Mouse (Mus musculus): ENCODE data around the gene Ugt2a1. TPM values are rescaled to one million over a fixed set of nuclear protein-coding genes. Genes with fewer than 3 reads are reported as not detected.
"Not testable (repeated sequence)": the region's sequence is repeated elsewhere in the genome, so short reads cannot be mapped to it uniquely, and the experiment has no call there.

Ugt2a1 gene
- polyA plus RNA-seq, 1 experiment from 2014 or later, result not detected

GRCm38 (mm10) chr5:87457701-87458100 lies 33.0 kb downstream of the Ugt2a1 start:
- Histone ChIP-seq H3K27me3 (no peaks in the 10 kb centered on the region), H3K9ac (no peak overlapping the region), H3K4me2 (no peak overlapping the region), H3K4me3 (no peak overlapping the region), H3K9me3 (no peaks in the 10 kb centered on the region), H3K27ac (no peak overlapping the region), H3K36me3 (no peaks in the 10 kb centered on the region), H3K4me1 (no peaks in the 10 kb centered on the region)
- no peak for ATAC-seq (ENCODE audit: insufficient number of reproducible peaks, low FRiP score, low TSS enrichment, low read depth)

GRCm38 (mm10) chr5:87456216-87456850 lies 34.3 kb downstream of the Ugt2a1 start:
- Histone ChIP-seq H3K9me3 (no peaks in the 10 kb centered on the region), H3K27me3 (no peaks in the 10 kb centered on the region), H3K4me2 (no peak overlapping the region), H3K4me1 (no peaks in the 10 kb centered on the region), H3K27ac (no peak overlapping the region), H3K36me3 (no peaks in the 10 kb centered on the region), H3K4me3 (no peak overlapping the region), H3K9ac (no peak overlapping the region)
- 84% methylated on average over 3 of the region's 3 CpGs for WGBS
- ATAC-seq (ENCODE audit: insufficient number of reproducible peaks, low FRiP score, low TSS enrichment, low read depth), result no peak

DNA sequence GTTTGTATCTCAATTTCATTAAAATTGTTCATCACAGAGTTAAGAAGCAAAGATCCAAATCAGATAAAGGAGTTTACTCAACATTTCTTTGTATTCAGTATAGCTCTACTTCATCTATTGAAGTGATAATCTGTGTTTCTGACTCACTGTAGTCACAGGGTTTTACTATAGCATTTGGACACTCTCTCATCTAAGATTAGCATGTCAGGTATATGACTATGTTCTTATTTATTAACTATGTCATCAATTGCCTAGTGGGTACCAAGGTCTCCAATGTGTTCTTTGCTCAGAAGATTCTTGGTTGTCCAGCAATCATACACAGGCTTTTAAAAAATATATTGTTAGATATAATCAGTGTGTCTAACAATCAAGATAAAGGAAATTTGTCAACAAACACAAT lies 35.2 kb downstream of the Ugt2a1 start:
- H3K4me1 ChIP-seq, result no peaks in the 10 kb centered on the region
- no peaks in the 10 kb centered on the region for H3K9me3 ChIP-seq
- no peak overlapping the region for H3K27ac ChIP-seq
- no peaks in the 10 kb centered on the region for H3K27me3 ChIP-seq
- no peak overlapping the region for H3K4me3 ChIP-seq
- no peak overlapping the region for H3K4me2 ChIP-seq
- no peak overlapping the region for H3K9ac ChIP-seq
- H3K36me3 ChIP-seq, result no peaks in the 10 kb centered on the region
- no peak for ATAC-seq (ENCODE audit: insufficient number of reproducible peaks, low FRiP score, low TSS enrichment, low read depth)

DNA sequence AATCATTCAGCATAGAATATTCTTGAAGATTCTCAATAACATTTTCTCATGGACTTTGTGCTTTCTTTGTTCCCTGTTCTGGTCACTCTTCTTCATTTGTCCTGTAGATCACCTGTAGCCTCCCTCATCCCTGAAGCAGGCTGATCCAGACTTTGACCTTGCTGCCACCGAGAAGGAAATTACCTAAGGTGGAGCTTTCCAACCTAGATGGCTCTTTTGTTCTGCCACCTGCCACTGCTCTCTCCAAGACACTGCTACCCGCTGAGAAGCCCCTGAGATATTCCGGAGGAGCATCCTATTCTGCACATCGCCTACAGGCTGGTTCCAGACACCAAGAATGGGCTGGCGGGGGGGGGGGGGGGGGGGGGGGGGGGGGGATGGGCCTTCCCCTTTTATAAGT lies 38.2 kb downstream of the Ugt2a1 start:
- not testable (repeated sequence) for H3K27me3 ChIP-seq; H3K4me1 ChIP-seq; H3K9ac ChIP-seq; H3K27ac ChIP-seq; ATAC-seq (ENCODE audit: insufficient number of reproducible peaks, low FRiP score, low TSS enrichment, low read depth); H3K4me3 ChIP-seq; H3K9me3 ChIP-seq; H3K36me3 ChIP-seq; H3K4me2 ChIP-seq
- WGBS, result 78% methylated on average over 4 of the region's 5 CpGs

DNA sequence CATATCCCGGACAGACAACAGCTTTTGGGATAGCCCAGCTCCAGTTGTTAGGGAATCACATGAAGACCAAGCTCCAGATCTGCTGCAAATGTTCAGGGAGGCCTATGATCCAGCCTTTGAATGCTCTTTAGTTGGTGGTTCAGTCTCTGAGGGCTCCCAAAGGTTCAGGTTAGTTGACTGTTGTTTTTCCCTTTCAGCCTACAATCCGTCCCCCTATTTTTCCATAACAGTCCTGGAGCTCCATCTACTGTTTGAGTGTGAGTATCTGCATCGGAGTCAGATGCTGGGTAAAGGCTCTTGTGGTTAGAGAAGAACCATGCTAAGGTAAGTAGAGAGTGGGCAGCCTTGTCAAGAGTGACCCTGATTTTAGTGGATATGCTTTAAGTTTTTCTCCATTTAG lies 54.4 kb downstream of the Ugt2a1 start:
- no peak overlapping the region for H3K27ac ChIP-seq
- H3K4me3 ChIP-seq, result no peak overlapping the region
- WGBS, result 38% methylated on average over 3 of the region's 3 CpGs
- no peak overlapping the region for H3K4me2 ChIP-seq
- H3K4me1 ChIP-seq, result no peaks in the 10 kb centered on the region
- no peak for ATAC-seq (ENCODE audit: insufficient number of reproducible peaks, low FRiP score, low TSS enrichment, low read depth)
- no peaks in the 10 kb centered on the region for H3K36me3 ChIP-seq
- H3K9me3 ChIP-seq, result no peaks in the 10 kb centered on the region
- H3K9ac ChIP-seq, result no peak overlapping the region
- H3K27me3 ChIP-seq, result no peaks in the 10 kb centered on the region

- Histone ChIP-seq H3K36me3 (no peaks in the 10 kb centered on the region), H3K4me2 (no peak overlapping the region), H3K9ac (no peak overlapping the region), H3K4me1 (no peaks in the 10 kb centered on the region), H3K27me3 (no peaks in the 10 kb centered on the region), H3K9me3 (no peaks in the 10 kb centered on the region), H3K4me3 (no peak overlapping the region), H3K27ac (no peak overlapping the region)
- ATAC-seq (ENCODE audit: insufficient number of reproducible peaks, low FRiP score, low TSS enrichment, low read depth), result no peak
- 80% methylated on average over 3 of the region's 3 CpGs for WGBS
These were observed 65.0 kb downstream of the Ugt2a1 start for GRCm38 (mm10) chr5:87425676-87426075.

DNA sequence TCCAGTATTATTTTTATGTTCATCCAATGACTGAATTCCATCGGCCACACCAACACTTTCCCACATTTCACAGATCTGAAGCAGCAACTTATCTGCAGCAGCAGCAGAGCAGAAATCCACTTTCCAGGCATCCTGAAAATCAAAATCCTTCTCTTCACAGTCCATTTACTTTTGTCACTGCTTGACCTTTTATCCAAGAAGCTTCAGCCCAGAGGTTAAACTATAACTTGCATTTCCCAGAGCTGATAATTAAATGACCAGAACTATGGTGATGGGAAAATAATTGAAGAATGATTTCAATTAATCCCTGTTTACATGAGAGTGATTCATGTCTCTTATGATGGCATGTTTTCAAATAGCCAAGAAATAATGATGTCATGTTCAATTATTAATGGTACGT lies 66.6 kb downstream of the Ugt2a1 start, which contains the start of gene Ugt2b38:
Gene Ugt2b38, minus strand, starts transcription at position 163 of the 400 bp plus-strand sequence.
- H3K4me1 ChIP-seq; H3K36me3 ChIP-seq; H3K9me3 ChIP-seq; H3K9ac ChIP-seq; H3K27me3 ChIP-seq; ATAC-seq (ENCODE audit: insufficient number of reproducible peaks, low FRiP score, low TSS enrichment, low read depth); H3K4me2 ChIP-seq; H3K27ac ChIP-seq; H3K4me3 ChIP-seq: not testable (repeated sequence)
- WGBS, result 75% methylated on average over 2 of the region's 2 CpGs

Other genes with a start within 250 kb of the Ugt2a1 start
- not detected in 2 replicates for gene Ugt2b37, start 236.1 kb downstream of the Ugt2a1 start, polyA plus RNA-seq (2015; fragmentation: Nextera tagmentation; extraction: Ambion mirVana)
- not detected in 2 replicates for gene Ugt2a3, start 153.7 kb downstream of the Ugt2a1 start, polyA plus RNA-seq (2015; fragmentation: Nextera tagmentation; extraction: Ambion mirVana)
- not detected in 2 replicates for gene Ugt2b38, start 66.7 kb downstream of the Ugt2a1 start, polyA plus RNA-seq (2015; fragmentation: Nextera tagmentation; extraction: Ambion mirVana)
- gene Ugt2a2, start 8.6 kb downstream of the Ugt2a1 start, polyA plus RNA-seq (2015; fragmentation: Nextera tagmentation; extraction: Ambion mirVana), result not detected in 2 replicates
- not detected in 2 replicates for gene Gm43638, start 4.1 kb downstream of the Ugt2a1 start, polyA plus RNA-seq (2015; fragmentation: Nextera tagmentation; extraction: Ambion mirVana)
- gene Sult1b1, start 47.3 kb upstream of the Ugt2a1 start, polyA plus RNA-seq (2015; fragmentation: Nextera tagmentation; extraction: Ambion mirVana), result not detected in 2 replicates
- not detected in 2 replicates for gene Sult1d1, start 78.2 kb upstream of the Ugt2a1 start, polyA plus RNA-seq (2015; fragmentation: Nextera tagmentation; extraction: Ambion mirVana)
- not detected in 2 replicates for gene Sult1e1, start 100.7 kb upstream of the Ugt2a1 start, polyA plus RNA-seq (2015; fragmentation: Nextera tagmentation; extraction: Ambion mirVana)
- gene Csn1s1, start 175.3 kb upstream of the Ugt2a1 start, polyA plus RNA-seq (2015; fragmentation: Nextera tagmentation; extraction: Ambion mirVana), result not detected in 2 replicates
- gene Csn2, start 208.8 kb upstream of the Ugt2a1 start, polyA plus RNA-seq (2015; fragmentation: Nextera tagmentation; extraction: Ambion mirVana), result not detected in 2 replicates

Measured in limb, embryonic 15.5 days (tissue).